23 mouse cellular contexts compared by ENCODE assay signal in genomic region chr1:180838014-180838413, GRCm38 (mm10). TPM values are rescaled to one million over a fixed set of nuclear protein-coding genes. Genes with fewer than 3 reads are reported as not detected.
DNase-seq lines count a peak whose midpoint lies in the region; ATAC-seq and TF ChIP-seq lines count a peak whose summit lies in the region.
"Had no signal": no experiment of that assay in that cellular context is flagged by ENCODE, and none has a peak within 500 bp of the region (broad histone marks: within the 10 kb centered on the region; RNA-seq: fewer than 3 reads in every experiment).

No protein-coding gene starts in this region.

- H3K4me2 ChIP-seq in kidney, postnatal 0 days (ENCODE audit: low read length): no peak overlapping the region
- no peak overlapping the region for H3K4me2 ChIP-seq in intestine, embryonic 16.5 days (ENCODE audit: low read depth, low read length)
- H3K4me2 ChIP-seq in stomach, postnatal 0 days (replicated peaks; ENCODE audit: low read depth): no peak overlapping the region
- no peak overlapping the region for H3K4me2 ChIP-seq in forebrain, embryonic 11.5 days (ENCODE audit: low read depth, low read length, severe bottlenecking)
- H3K4me2 ChIP-seq: limb, embryonic 13.5 days; liver, embryonic 15.5 days; neural tube, embryonic 13.5 days had no signal

- no peak for TF ChIP-seq CTCF in kidney, postnatal 0 days (IDR thresholded peaks at IDR 0.05; ENCODE audit: low read depth)
- TF ChIP-seq CTCF in stomach, postnatal 0 days (IDR thresholded peaks at IDR 0.05; ENCODE audit: low read depth): no peak

- WGBS in kidney, postnatal 0 days: 16% methylated on average over 6 of the region's 6 CpGs
- 29% methylated on average over 6 of the region's 6 CpGs for WGBS in intestine, embryonic 16.5 days
- WGBS in stomach, postnatal 0 days: 27% methylated on average over 6 of the region's 6 CpGs
- 67% methylated on average over 6 of the region's 6 CpGs for WGBS in forebrain, embryonic 11.5 days

- no peaks in the 10 kb centered on the region for H3K9me3 ChIP-seq in kidney, postnatal 0 days (replicated peaks; ENCODE audit: low read length)
- H3K9me3 ChIP-seq in intestine, embryonic 16.5 days (ENCODE audit: control insufficient read depth, low read length): no peaks in the 10 kb centered on the region
- no peaks in the 10 kb centered on the region for H3K9me3 ChIP-seq in stomach, postnatal 0 days (ENCODE audit: control insufficient read depth, low read length)
- no peaks in the 10 kb centered on the region for H3K9me3 ChIP-seq in forebrain, embryonic 11.5 days (ENCODE audit: control insufficient read depth, low read length)
- H3K9me3 ChIP-seq: limb, embryonic 13.5 days; liver, embryonic 15.5 days; midbrain, embryonic 10.5 days; neural tube, embryonic 13.5 days had no signal

- no peaks in the 10 kb centered on the region for H3K27me3 ChIP-seq in kidney, postnatal 0 days (ENCODE audit: insufficient read depth, low read length)
- H3K27me3 ChIP-seq in intestine, embryonic 16.5 days (replicated peaks; ENCODE audit: control insufficient read depth, insufficient read depth, low read length): no peaks in the 10 kb centered on the region
- no peaks in the 10 kb centered on the region for H3K27me3 ChIP-seq in stomach, postnatal 0 days (ENCODE audit: control insufficient read depth, insufficient read depth, low read length)
- no peaks in the 10 kb centered on the region for H3K27me3 ChIP-seq in forebrain, embryonic 11.5 days (ENCODE audit: control insufficient read depth, insufficient read depth, low read length)
- H3K27me3 ChIP-seq: limb, embryonic 13.5 days; neural tube, embryonic 13.5 days had no signal

- H3K27ac ChIP-seq in kidney, postnatal 0 days: no peak overlapping the region
- no peak overlapping the region for H3K27ac ChIP-seq in intestine, embryonic 16.5 days (ENCODE audit: low read length)
- H3K27ac ChIP-seq in stomach, postnatal 0 days (replicated peaks): peak overlapping the region; percentile 1; the same call in 1 of the 2 replicates
- H3K27ac ChIP-seq in forebrain, embryonic 11.5 days (ENCODE audit: low read depth, low read length): no peak overlapping the region
- H3K27ac ChIP-seq: limb, embryonic 13.5 days; liver, embryonic 15.5 days; macrophage; midbrain, embryonic 10.5 days; neural tube, embryonic 13.5 days had no signal

- H3K4me3 ChIP-seq in kidney, postnatal 0 days (replicated peaks; ENCODE audit: low read depth, low read length): no peak overlapping the region
- H3K4me3 ChIP-seq in intestine, embryonic 16.5 days (ENCODE audit: low read length): no peak overlapping the region
- H3K4me3 ChIP-seq in stomach, postnatal 0 days (ENCODE audit: low read depth, low read length): no peak overlapping the region
- no peak overlapping the region for H3K4me3 ChIP-seq in forebrain, embryonic 11.5 days (ENCODE audit: low read depth, low read length)
- H3K4me3 ChIP-seq: limb, embryonic 13.5 days; liver, embryonic 15.5 days; midbrain, embryonic 10.5 days; neural tube, embryonic 13.5 days had no signal

- H3K4me1 ChIP-seq in kidney, postnatal 0 days (replicated peaks; ENCODE audit: insufficient read depth, low read length): no peaks in the 10 kb centered on the region
- no peaks in the 10 kb centered on the region for H3K4me1 ChIP-seq in intestine, embryonic 16.5 days (ENCODE audit: control insufficient read depth, insufficient read depth, low read length)
- no peaks in the 10 kb centered on the region for H3K4me1 ChIP-seq in stomach, postnatal 0 days (replicated peaks; ENCODE audit: control insufficient read depth, insufficient read depth)
- no peaks in the 10 kb centered on the region for H3K4me1 ChIP-seq in forebrain, embryonic 11.5 days (replicated peaks; ENCODE audit: control insufficient read depth, insufficient read depth, low read length)
- H3K4me1 ChIP-seq: limb, embryonic 13.5 days; midbrain, embryonic 10.5 days; neural tube, embryonic 13.5 days had no signal

- peak; percentile 53 for DNase-seq in kidney, postnatal 0 days (ENCODE audit: low spot score)
- no peak for DNase-seq in kidney, adult 11 months
- DNase-seq in embryo, embryonic 11 days: peak; percentile 14
- DNase-seq in stomach, postnatal 0 days (ENCODE audit: low spot score): no peak
- DNase-seq in forebrain, embryonic 11.5 days (ENCODE audit: low spot score): no peak
- no peak for DNase-seq in frontal cortex, postnatal 25 days (ENCODE audit: low spot score in 2 of 2)
- DNase-seq: cerebellum, adult 8-10 months; gastrocnemius, postnatal 10 days; heart, adult 11 months; heart, postnatal 4 days; kidney, adult 2 months; right cerebral cortex, adult 18-20 months; thymus, postnatal 25 days had no signal

- H3K9ac ChIP-seq in kidney, postnatal 0 days (ENCODE audit: low read depth, low read length): no peak overlapping the region
- no peak overlapping the region for H3K9ac ChIP-seq in intestine, embryonic 16.5 days (ENCODE audit: low read depth, low read length)
- no peak overlapping the region for H3K9ac ChIP-seq in stomach, postnatal 0 days (ENCODE audit: low read length)
- no peak overlapping the region for H3K9ac ChIP-seq in forebrain, embryonic 11.5 days (ENCODE audit: low read length)
- H3K9ac ChIP-seq: limb, embryonic 13.5 days; liver, embryonic 15.5 days; neural tube, embryonic 13.5 days had no signal

- ATAC-seq in kidney, postnatal 0 days (replicated peaks; ENCODE audit: low FRiP score, low read depth): no peak
- ATAC-seq in intestine, embryonic 16.5 days: peak; percentile 33; the same call in 1 of the 2 replicates
- no peak for ATAC-seq in stomach, postnatal 0 days (ENCODE audit: low FRiP score, low TSS enrichment)
- ATAC-seq in forebrain, embryonic 11.5 days (replicated peaks; ENCODE audit: low FRiP score): no peak
- ATAC-seq: CD4-positive, CD25-positive, alpha-beta regulatory T cell, adult 4 months; hindbrain, embryonic 16.5 days had no signal

- H3K36me3 ChIP-seq in kidney, postnatal 0 days (ENCODE audit: insufficient read depth, low read length): no peaks in the 10 kb centered on the region
- no peaks in the 10 kb centered on the region for H3K36me3 ChIP-seq in intestine, embryonic 16.5 days (ENCODE audit: control insufficient read depth, insufficient read depth, low read length)
- no peaks in the 10 kb centered on the region for H3K36me3 ChIP-seq in stomach, postnatal 0 days (ENCODE audit: control insufficient read depth, insufficient read depth, low read length)
- H3K36me3 ChIP-seq in forebrain, embryonic 11.5 days (ENCODE audit: control insufficient read depth, insufficient read depth, low read length): no peaks in the 10 kb centered on the region
- H3K36me3 ChIP-seq: limb, embryonic 13.5 days; liver, embryonic 15.5 days; midbrain, embryonic 10.5 days; neural tube, embryonic 13.5 days had no signal

- TF ChIP-seq EP300 in stomach, postnatal 0 days (optimal IDR thresholded peaks at IDR 0.05): no peak

RNA-seq across cellular contexts. Expression of gene Sde2, which starts 12.9 kb away (rescaled TPM):
- polyA plus RNA-seq in kidney, postnatal 0 days (2015; fragmentation: Nextera tagmentation; extraction: Ambion mirVana): 25.6 and 29.6 TPM in 2 replicates
- 28.3 and 30.8 TPM in 2 replicates for polyA plus RNA-seq in intestine, embryonic 16.5 days (2015; fragmentation: Nextera tagmentation; extraction: Ambion mirVana)
- polyA plus RNA-seq in stomach, postnatal 0 days (2015; fragmentation: Nextera tagmentation; extraction: Ambion mirVana): 18.8 and 20.0 TPM in 2 replicates
- polyA plus RNA-seq in forebrain, embryonic 11.5 days (2014; fragmentation: Nextera tagmentation; extraction: Ambion mirVana): 33.8 and 35.4 TPM in 2 replicates

RNA-seq across cellular contexts. Expression of gene H3f3a, which starts 24.3 kb away (rescaled TPM):
- polyA plus RNA-seq in kidney, postnatal 0 days (2015; fragmentation: Nextera tagmentation; extraction: Ambion mirVana): 2,528 and 2,557 TPM in 2 replicates
- 1,661 and 1,810 TPM in 2 replicates for polyA plus RNA-seq in intestine, embryonic 16.5 days (2015; fragmentation: Nextera tagmentation; extraction: Ambion mirVana)
- 1,633 and 1,693 TPM in 2 replicates for polyA plus RNA-seq in stomach, postnatal 0 days (2015; fragmentation: Nextera tagmentation; extraction: Ambion mirVana)
- 3,157 and 3,206 TPM in 2 replicates for polyA plus RNA-seq in forebrain, embryonic 11.5 days (2014; fragmentation: Nextera tagmentation; extraction: Ambion mirVana)

RNA-seq across cellular contexts. Expression of gene Lefty2, which starts 54.9 kb away (rescaled TPM):
- polyA plus RNA-seq in kidney, postnatal 0 days (2015; fragmentation: Nextera tagmentation; extraction: Ambion mirVana): 0.09 and 0.39 TPM in 2 replicates
- 0.05 TPM in 1 of 2 replicates, not detected in the other for polyA plus RNA-seq in intestine, embryonic 16.5 days (2015; fragmentation: Nextera tagmentation; extraction: Ambion mirVana)
- polyA plus RNA-seq in stomach, postnatal 0 days (2015; fragmentation: Nextera tagmentation; extraction: Ambion mirVana): 0.13 and 0.15 TPM in 2 replicates
- polyA plus RNA-seq in forebrain, embryonic 11.5 days (2014; fragmentation: Nextera tagmentation; extraction: Ambion mirVana): not detected in 2 replicates
- polyA plus RNA-seq: CD4-positive, CD25-positive, alpha-beta regulatory T cell, adult 4 months; heart, embryonic 14.5 days; kidney, adult 2 months; large intestine, adult 2 months; liver, embryonic 15.5 days; macrophage; midbrain, embryonic 10.5 days; neural tube, embryonic 13.5 days had no signal

Comparison
In these comparisons a context has a peak if more than half of its experiments do, and no peak if none do; other contexts are left out.
1. DNase-seq: peak in kidney, postnatal 0 days (single experiment) and embryo, embryonic 11 days (single experiment); none in kidney, adult 11 months (single experiment), stomach, postnatal 0 days (single experiment), forebrain, embryonic 11.5 days (single experiment) and frontal cortex, postnatal 25 days (0 of 2).